Mouse (Mus musculus): ENCODE measurements around the gene Gnb1l. TPM values are rescaled to one million over a fixed set of nuclear protein-coding genes. Genes with fewer than 3 reads are reported as not detected.

The Gnb1l gene
- 1 to 10 TPM; 2.7 to 3.1 TPM for total RNA-seq (2021)
- long read RNA-seq, experiment 1, partial matches to known transcripts: 0 of 9 reads
- long read RNA-seq, experiment 1, other reads (novel, unspliced or antisense): 2 of 9 reads
- long read RNA-seq, experiment 2, partial matches to known transcripts: 1 of 6 reads
- long read RNA-seq, experiment 2, other reads (novel, unspliced or antisense): 4 of 6 reads

- peak; percentile 96 for DNase-seq
- intact Hi-C loops (cut with DNase I; ENCODE audit: low total_unique reads): no loop called here
Observed at GRCm38 (mm10) chr16:18498558-18498990, at the start of gene Gnb1l, which contains the start of gene Rtl10. Gnb1l (plus strand) TSS chr16:18498713. Rtl10 (plus strand) TSS chr16:18498901.

DNA sequence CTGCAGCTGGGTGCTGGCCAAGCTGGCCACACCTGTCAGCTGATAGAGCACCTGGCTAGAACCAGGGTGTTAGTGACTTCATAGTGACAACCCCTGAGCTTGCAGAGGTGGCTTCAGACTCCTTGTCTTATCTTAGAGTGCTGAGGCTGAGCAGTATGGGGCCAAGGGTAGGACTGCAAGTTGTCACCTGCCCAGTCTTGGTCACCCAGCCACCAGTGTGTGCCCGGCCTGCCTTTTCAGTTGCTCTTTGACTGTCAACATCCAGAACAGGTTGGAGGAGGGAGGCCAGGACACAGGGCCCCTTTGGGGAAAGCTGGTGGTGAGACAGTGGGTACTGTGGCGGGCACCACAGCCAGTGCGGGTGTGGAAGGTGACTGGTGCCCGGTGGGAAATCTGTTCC is 49.5 kb upstream of the Gnb1l start:
- intact Hi-C loops (cut with DNase I; ENCODE audit: low total_unique reads): no loop called here
- no peak for DNase-seq

DNA sequence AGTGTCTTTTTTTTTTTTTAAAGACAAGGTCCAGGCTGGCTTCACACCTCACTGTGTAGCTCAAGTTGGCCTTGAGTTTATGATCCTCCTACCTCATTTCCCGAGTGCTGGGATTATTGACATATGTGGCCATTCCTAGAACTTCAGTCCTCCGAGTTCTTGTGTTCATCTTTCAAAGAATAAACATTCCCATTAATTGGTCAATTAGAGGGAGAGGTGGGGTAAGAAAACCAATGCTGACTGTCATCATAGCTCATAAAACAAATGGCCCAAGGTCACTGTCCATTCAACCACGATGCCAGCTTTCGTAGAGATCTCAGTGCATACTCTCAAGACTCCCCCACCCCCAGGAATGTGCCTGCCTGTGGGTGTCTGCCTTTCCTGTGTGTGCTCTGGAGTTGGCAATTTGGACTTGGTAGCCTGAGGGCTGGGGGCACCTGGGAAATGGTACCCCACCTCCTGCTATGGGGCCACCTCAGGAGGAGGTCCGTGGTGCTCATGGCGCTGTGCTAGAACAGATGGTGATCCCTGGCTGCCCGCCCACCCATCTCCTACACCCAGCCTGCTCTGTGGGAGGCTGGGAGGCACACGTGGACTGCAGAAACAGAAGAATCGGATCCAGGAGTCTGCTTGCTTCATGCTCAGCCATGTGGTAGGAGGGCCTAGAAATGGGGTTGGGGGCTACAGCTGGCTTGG is 46.9 kb upstream of the Gnb1l start:
- DNase-seq: no peak
- intact Hi-C loops (cut with DNase I; ENCODE audit: low total_unique reads): no loop called here

DNA sequence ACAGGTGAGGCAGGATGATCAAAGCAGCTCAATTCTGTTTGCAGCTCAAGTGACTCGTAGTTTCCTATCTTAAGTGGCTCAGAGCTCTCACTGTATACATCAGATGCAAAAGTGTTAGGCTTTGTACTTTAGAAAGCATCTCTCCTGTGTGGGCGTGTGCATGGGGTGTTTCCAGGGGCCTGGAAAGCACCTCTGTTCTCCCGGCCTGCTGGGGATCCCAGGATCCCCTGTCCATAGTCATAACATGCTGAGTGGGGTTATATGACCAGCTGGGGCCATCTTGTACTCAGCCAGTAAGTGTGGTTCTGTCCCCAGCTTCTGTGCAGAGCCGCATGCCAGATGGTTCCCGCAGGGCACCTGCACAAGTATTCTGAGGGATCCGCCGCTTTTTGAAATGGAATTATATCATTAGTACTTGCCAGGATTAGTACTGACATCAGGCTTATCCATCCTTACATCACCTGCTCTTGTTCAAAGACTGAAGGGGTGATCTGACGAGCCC is 46.1 kb upstream of the Gnb1l start:
- no peak for DNase-seq
- intact Hi-C loops (cut with DNase I; ENCODE audit: low total_unique reads): no loop called here

DNA sequence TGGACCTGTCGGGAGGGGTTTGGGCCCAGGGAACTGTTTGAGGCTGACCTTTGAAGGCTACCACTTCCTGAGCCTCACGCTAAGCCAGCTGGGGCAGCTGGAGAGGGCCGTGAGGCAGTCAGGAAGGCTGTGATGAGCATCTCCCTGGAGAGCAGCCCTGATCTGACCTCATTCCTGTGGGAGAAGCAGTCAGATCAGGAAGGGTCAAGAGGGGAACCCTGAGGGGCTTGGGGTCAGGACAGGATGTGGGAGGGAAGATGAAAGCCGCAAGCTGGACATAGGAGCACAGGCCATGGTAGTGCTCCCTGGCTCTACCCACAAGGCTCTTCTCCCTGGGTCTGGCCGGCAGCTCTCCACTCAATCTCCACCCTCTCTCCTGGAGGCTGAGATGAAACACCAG is 44.7 kb upstream of the Gnb1l start:
- DNase-seq: peak; percentile 21
- intact Hi-C loops (cut with DNase I; ENCODE audit: low total_unique reads): no loop called here

GRCm38 (mm10) chr16:18455407-18455806 is 43.1 kb upstream of the Gnb1l start:
- intact Hi-C loops (cut with DNase I; ENCODE audit: low total_unique reads): no loop called here
- DNase-seq: no peak

DNA sequence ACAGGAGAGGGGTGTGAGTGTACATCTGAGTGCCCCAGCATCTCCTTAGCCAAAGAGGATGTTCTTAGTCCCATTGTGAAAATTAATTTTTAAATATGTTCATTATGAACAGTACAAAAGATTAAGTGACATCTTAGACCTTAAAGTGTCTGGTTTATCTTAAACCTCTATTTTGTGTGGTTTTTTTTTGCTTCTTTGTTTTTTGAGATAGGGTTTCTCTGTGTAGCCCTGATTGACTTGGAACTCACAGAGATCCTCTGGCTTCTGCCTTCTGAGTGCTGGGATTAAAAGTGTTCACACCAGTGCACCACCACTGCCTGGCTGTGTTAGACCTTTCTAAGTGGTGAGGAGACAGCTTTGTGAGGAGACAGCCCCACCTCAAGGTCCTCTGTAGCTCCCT is 39.9 kb upstream of the Gnb1l start:
- intact Hi-C loops (cut with DNase I; ENCODE audit: low total_unique reads): no loop called here

DNA sequence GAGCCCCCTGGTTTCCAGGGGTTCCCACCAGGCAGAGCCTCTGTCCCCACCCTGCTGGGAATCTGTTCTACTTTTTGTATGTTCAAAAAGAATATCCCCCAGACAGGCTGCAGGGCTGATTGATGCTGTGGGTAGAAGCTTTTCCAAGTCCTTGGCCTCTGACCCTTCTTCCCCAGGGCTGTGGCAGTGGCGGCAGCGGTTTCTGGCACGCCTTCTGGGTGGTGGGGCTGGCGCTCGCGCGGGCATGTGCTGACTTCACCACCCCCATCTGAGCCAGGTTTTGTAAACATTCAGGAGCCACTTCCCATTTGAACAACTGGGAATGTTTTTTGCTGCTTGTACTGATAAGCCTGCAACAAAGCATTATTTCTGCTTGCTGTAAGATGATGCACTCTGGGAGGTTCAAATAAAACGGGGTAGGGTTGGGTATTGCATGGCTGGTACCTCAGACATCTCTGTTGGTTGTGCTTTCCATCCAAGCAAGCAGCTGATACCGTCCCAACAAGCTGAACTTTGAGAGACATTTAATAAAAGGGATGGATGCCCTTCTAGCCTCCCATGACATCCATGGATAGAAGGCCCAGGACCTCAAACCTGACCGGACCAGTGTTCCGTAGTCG is 39.1 kb upstream of the Gnb1l start:
- intact Hi-C loops (cut with DNase I; ENCODE audit: low total_unique reads): no loop called here
- no peak for DNase-seq

More for the DNA sequence above, 39.9 kb upstream of the Gnb1l start:
- DNase-seq: no peak

DNA sequence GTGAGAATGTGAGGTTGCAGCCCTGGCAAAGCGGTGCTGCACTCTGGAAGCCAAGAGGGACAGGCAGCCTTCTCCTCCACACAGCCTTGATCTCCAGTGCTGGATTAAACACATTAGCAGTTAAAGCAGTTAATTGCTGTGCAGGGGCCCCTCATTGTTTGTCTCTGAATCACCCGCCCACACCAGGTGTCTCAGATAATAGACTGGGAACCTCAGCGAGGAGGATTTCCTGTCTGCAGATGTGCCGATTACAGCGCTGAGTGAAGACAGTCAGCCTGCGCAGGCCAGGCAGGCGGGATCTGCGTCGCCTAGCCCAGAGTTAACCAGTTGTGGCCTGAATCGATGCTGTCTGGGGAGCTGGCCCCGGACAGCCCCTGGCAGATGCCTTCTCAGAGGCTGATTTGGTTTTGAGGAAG is 38.5 kb upstream of the Gnb1l start:
- intact Hi-C loops (cut with DNase I; ENCODE audit: low total_unique reads): no loop called here
- DNase-seq: peak; percentile 31

GRCm38 (mm10) chr16:18460826-18461225 is 37.7 kb upstream of the Gnb1l start:
- intact Hi-C loops (cut with DNase I; ENCODE audit: low total_unique reads): no loop called here
- DNase-seq: no peak

DNA sequence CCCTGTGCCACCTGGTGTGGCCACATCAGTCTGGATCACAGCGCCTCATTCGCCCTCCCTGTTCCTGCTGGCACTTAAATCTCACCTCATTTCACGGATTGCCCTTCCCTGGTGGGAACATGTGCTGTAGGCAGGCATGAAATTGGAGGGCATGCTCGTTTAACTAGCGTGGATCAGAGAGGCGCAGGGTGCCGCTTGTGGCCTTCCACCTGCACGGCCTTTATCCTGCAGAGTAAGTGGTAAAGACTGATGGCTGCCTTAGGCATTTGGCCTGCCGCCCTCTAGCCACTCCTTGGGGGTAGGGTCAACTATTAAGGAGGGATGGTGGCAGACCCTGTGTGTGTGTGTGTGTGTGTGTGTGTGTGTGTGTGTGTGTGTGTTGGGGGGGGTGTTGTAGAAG is 36.5 kb upstream of the Gnb1l start:
- DNase-seq: no peak
- intact Hi-C loops (cut with DNase I; ENCODE audit: low total_unique reads): no loop called here

- DNase-seq: no peak
- intact Hi-C loops (cut with DNase I; ENCODE audit: low total_unique reads): no loop called here
Observed at GRCm38 (mm10) chr16:18462598-18462997, 35.9 kb upstream of the Gnb1l start.

- intact Hi-C loops (cut with DNase I; ENCODE audit: low total_unique reads): no loop called here
- DNase-seq: peak; percentile 45
Observed at GRCm38 (mm10) chr16:18464271-18464670, 34.2 kb upstream of the Gnb1l start.

GRCm38 (mm10) chr16:18470829-18471228 is 27.7 kb upstream of the Gnb1l start:
- no peak for DNase-seq
- intact Hi-C loops (cut with DNase I; ENCODE audit: low total_unique reads): no loop called here

- intact Hi-C loops (cut with DNase I; ENCODE audit: low total_unique reads): no loop called here
- no peak for DNase-seq
Observed at GRCm38 (mm10) chr16:18471381-18471955, 27.0 kb upstream of the Gnb1l start.

GRCm38 (mm10) chr16:18471976-18472375 is 26.5 kb upstream of the Gnb1l start:
- intact Hi-C loops (cut with DNase I; ENCODE audit: low total_unique reads): no loop called here
- no peak for DNase-seq

DNA sequence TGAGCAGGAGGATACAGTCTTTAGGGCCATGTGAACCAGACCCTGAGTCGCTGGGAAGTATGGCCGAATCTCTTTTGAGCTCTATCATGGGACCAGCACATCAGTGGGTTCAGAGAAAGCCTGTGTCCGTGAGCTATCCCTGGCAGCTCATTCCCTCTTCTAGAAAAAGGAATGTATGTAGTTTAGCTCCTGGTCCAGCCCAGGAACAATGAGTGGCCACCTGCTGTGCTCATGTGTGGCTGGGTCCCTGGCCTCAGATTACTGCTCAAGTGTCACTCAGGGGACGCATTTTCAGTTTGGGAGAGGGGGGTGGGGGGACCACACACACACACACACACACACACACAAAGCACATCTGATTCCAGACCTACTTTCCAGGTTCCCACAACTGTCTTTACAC is 26.1 kb upstream of the Gnb1l start:
- no peak for DNase-seq
- intact Hi-C loops (cut with DNase I; ENCODE audit: low total_unique reads): no loop called here

DNA sequence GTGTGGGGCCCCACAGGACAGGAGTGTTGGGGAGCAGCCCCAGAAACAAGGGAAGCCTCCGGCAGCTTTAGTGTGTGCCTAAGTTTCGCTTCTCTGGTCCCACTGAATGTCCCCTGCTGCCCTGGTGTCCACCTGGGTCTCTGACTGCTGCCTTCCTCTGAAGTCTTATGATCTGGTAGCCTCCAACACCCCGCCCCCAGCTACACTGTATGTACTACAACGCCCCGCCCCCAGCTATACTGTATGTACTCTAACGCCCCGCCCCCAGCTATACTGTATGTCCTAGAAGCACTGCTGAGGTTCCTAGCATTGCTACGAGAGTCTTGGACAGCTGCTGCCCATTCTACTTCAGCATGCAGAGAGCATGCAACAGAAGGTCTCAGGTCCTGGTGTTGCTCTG is 25.5 kb upstream of the Gnb1l start:
- intact Hi-C loops (cut with DNase I; ENCODE audit: low total_unique reads): no loop called here
- no peak for DNase-seq

GRCm38 (mm10) chr16:18474021-18474420 is 24.5 kb upstream of the Gnb1l start:
- intact Hi-C loops (cut with DNase I; ENCODE audit: low total_unique reads): no loop called here
- DNase-seq: no peak

GRCm38 (mm10) chr16:18477996-18478395 is 20.5 kb upstream of the Gnb1l start:
- DNase-seq: no peak
- intact Hi-C loops (cut with DNase I; ENCODE audit: low total_unique reads): no loop called here
